Mouse (Mus musculus) thymus, adult 2 months (tissue): ENCODE results near the gene D430019H16Rik. TPM values are rescaled to one million over a fixed set of nuclear protein-coding genes. Genes with fewer than 3 reads are reported as not detected.

Source experiments
- DNase-seq: peaks from one replicate; pipeline ENCODE4 v3.0.0; 2021
- H3K27ac ChIP-seq: fragments of 200-500 bp; 2 replicates; pipeline ENCODE4 v1.5.1; 2012; ENCODE audit warnings: low read length, control low read depth; ENCODE audit not compliant: control insufficient read depth, insufficient read depth
- H3K27me3 ChIP-seq: fragments of 200-500 bp; 2 replicates; pipeline ENCODE4 v1.6.1; 2012; ENCODE audit warnings: mild to moderate bottlenecking, low read length, moderate library complexity, mixed read lengths; ENCODE audit not compliant: control insufficient read depth, insufficient read depth
- H3K36me3 ChIP-seq: fragments of 200-500 bp; 2 replicates; pipeline ENCODE4 v1.6.1; 2012; ENCODE audit warnings: mild to moderate bottlenecking, low read length, moderate library complexity; ENCODE audit not compliant: control insufficient read depth, insufficient read depth
- H3K4me1 ChIP-seq: fragments of 200-500 bp; replicated peaks from 2 replicates; pipeline ENCODE4 v1.6.1; 2012; ENCODE audit warnings: low read length; ENCODE audit not compliant: control insufficient read depth, insufficient read depth
- H3K4me3 ChIP-seq: fragments of 200-500 bp; 2 replicates; pipeline ENCODE4 v1.5.1; 2012; ENCODE audit warnings: mild to moderate bottlenecking, low read length, control low read depth, moderate library complexity; ENCODE audit not compliant: control insufficient read depth, insufficient read depth
- CTCF ChIP-seq: fragments of 200-500 bp; IDR thresholded peaks from 2 replicates; pipeline ENCODE4 v1.5.1; 2012; ENCODE audit warnings: mild to moderate bottlenecking, control low read depth, low read length, moderate library complexity, borderline replicate concordance; ENCODE audit not compliant: control insufficient read depth, poor library complexity, insufficient read depth; ENCODE audit errors: extremely low read depth
- POLR2A ChIP-seq: fragments of 200-500 bp; IDR thresholded peaks from 2 replicates; pipeline ENCODE4 v1.6.1; 2012; ENCODE audit warnings: mild to moderate bottlenecking, low read length, control low read depth, moderate library complexity; ENCODE audit not compliant: control insufficient read depth, poor library complexity, insufficient read depth; ENCODE audit errors: extremely low read depth
- WGBS: fragments of 180-500 bp; shearing (Covaris S2); methylation state at CpG from one replicate; pipeline ENCODE4 v1.1.7; 2018; 5-methylcytosine and 5-hydroxymethylcytosine counted together
- polyA plus RNA-seq: library from polyadenylated mRNA; depleted of rRNA; stranded (reverse); fragments of >200 nt; gene quantifications from 2 replicates; pipeline ENCODE4 v1.2.3, GENCODE M21; 2012

The D430019H16Rik gene
- polyA plus RNA-seq, 1 experiment: 1.2 TPM

DNA sequence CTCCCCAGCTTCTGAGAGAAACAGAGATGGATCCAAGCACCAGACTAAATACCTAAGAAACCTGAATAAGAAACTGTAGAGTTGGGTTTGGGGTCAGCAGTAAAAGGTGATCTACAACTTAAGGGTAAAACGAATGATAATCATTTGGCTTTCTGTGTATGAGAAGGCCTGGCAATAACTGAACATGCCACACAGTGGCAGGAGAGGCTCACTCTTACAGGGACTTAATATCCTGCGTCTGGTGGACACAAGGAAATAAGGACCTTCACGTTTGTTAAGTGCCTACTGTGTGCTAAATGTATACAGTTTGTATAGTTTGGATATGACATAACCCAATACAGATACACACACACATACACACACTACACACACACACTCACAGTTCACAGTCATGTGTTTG, 21.8 kb upstream of the D430019H16Rik start:
- 37% methylated on average over 3 of the region's 3 CpGs for WGBS
- H3K27me3 ChIP-seq: no peaks in the 10 kb centered on the region
- H3K27ac ChIP-seq: no peak overlapping the region
- DNase-seq: no peak
- no peaks in the 10 kb centered on the region for H3K36me3 ChIP-seq
- no peaks in the 10 kb centered on the region for H3K4me1 ChIP-seq
- TF ChIP-seq POLR2A (no peak), CTCF (no peak)
- no peak overlapping the region for H3K4me3 ChIP-seq

GRCm38 (mm10) chr12:105432807-105433206, 20.8 kb upstream of the D430019H16Rik start:
- no peak overlapping the region for H3K4me3 ChIP-seq
- no peak overlapping the region for H3K27ac ChIP-seq
- DNase-seq: no peak
- H3K36me3 ChIP-seq: no peaks in the 10 kb centered on the region
- 82% methylated on average over 3 of the region's 3 CpGs for WGBS
- no peaks in the 10 kb centered on the region for H3K4me1 ChIP-seq
- H3K27me3 ChIP-seq: no peaks in the 10 kb centered on the region
- TF ChIP-seq CTCF (no peak), POLR2A (no peak)

GRCm38 (mm10) chr12:105438259-105438658, 15.4 kb upstream of the D430019H16Rik start:
- H3K4me3 ChIP-seq: no peak overlapping the region
- H3K36me3 ChIP-seq: no peaks in the 10 kb centered on the region
- WGBS: 75% methylated on average over 5 of the region's 5 CpGs
- H3K4me1 ChIP-seq: no peaks in the 10 kb centered on the region
- no peak for DNase-seq
- H3K27me3 ChIP-seq: no peaks in the 10 kb centered on the region
- H3K27ac ChIP-seq: no peak overlapping the region
- no peak for TF ChIP-seq CTCF

DNA sequence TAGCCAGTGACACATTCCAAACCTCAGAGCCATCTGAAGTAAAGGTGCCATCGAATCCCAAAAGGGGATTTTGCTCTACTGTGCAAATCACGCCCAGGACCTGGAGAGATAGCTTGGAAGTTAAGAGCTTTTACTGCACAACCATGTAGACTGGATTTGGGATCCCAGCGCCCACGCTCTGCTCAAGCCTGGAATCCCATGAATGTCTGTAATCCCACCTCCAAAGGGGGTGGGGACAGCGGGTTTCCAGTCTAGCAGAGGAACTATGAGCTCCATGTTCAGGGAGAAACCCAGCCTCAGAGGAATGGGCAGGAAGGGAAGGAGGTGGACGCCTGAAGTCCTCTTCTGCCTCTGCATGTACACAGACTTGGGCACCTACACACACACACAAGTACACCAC, 13.7 kb upstream of the D430019H16Rik start:
- DNase-seq: no peak
- H3K27ac ChIP-seq: no peak overlapping the region
- H3K4me3 ChIP-seq: no peak overlapping the region
- H3K4me1 ChIP-seq: no peaks in the 10 kb centered on the region
- no peaks in the 10 kb centered on the region for H3K36me3 ChIP-seq
- 87% methylated on average over 6 of the region's 6 CpGs for WGBS
- H3K27me3 ChIP-seq: no peaks in the 10 kb centered on the region
- TF ChIP-seq POLR2A (no peak), CTCF (no peak)

DNA sequence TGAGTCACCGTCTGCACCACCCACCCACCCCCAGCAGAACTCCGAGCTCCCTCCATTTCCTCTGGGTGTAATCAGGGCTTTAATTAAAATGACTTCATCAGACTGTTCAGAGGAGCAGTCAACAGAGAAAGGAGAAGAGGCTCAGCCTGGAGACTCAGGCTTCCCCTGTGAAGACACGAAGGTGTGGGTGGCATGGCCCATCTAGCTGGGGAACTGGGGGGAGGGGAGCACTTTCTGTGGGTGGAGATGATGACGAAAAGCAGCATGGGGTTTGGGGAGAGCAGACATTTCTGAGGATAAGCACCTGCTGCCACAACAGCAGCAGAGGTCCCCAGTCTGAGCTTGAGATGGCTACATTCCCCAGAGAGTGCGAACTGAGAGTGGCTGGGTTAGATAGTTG, 10.1 kb upstream of the D430019H16Rik start:
- WGBS: 83% methylated on average over 5 of the region's 5 CpGs
- no peaks in the 10 kb centered on the region for H3K36me3 ChIP-seq
- H3K27me3 ChIP-seq: no peaks in the 10 kb centered on the region
- H3K4me3 ChIP-seq: no peak overlapping the region
- TF ChIP-seq POLR2A: no peak
- TF ChIP-seq CTCF: no peak
- H3K27ac ChIP-seq: no peak overlapping the region
- no peaks in the 10 kb centered on the region for H3K4me1 ChIP-seq
- no peak for DNase-seq

- WGBS: 13% methylated on average over 6 of the region's 6 CpGs
- TF ChIP-seq POLR2A: no peak
- no peak for TF ChIP-seq CTCF
Measured at GRCm38 (mm10) chr12:105445767-105446166, 7.9 kb upstream of the D430019H16Rik start.

GRCm38 (mm10) chr12:105449239-105449638, 4.4 kb upstream of the D430019H16Rik start:
- Histone ChIP-seq H3K27me3 (peaks cover 3% of the 10 kb centered on the region; the same call in 1 of the 2 replicates), H3K4me3 (no peak overlapping the region), H3K36me3 (no peaks in the 10 kb centered on the region), H3K4me1 (no peaks in the 10 kb centered on the region), H3K27ac (no peak overlapping the region)
- TF ChIP-seq CTCF (no peak), POLR2A (no peak)
- no peak for DNase-seq
- 85% methylated on average over 4 of the region's 4 CpGs for WGBS

More at GRCm38 (mm10) chr12:105445767-105446166, 7.9 kb upstream of the D430019H16Rik start:
- Histone ChIP-seq H3K27ac (no peak overlapping the region), H3K4me1 (no peaks in the 10 kb centered on the region), H3K27me3 (no peaks in the 10 kb centered on the region), H3K36me3 (no peaks in the 10 kb centered on the region), H3K4me3 (no peak overlapping the region)
- DNase-seq: no peak
